Mouse (Mus musculus) stomach, embryonic 16.5 days (tissue): Measurements from ENCODE around the gene Sorcs2. TPM values are rescaled to one million over a fixed set of nuclear protein-coding genes. Genes with fewer than 3 reads are reported as not detected.

ENCODE experiments used
- ATAC-seq: fragments of 200-750 bp; cut with Nextera tagmentation; 2 replicates; pipeline ENCODE4 v1.8.0; 2017; ENCODE audit warnings: moderate number of reproducible peaks, moderate TSS enrichment; ENCODE audit not compliant: insufficient read depth, low FRiP score
- H3K27ac ChIP-seq: fragments of 300-500 bp; sonication (generic); 2 replicates; pipeline ENCODE4 v1.5.1; 2014; ENCODE audit warnings: low read length
- H3K27me3 ChIP-seq: fragments of 300-500 bp; sonication (generic); 2 replicates; pipeline ENCODE4 v1.6.1; 2014; ENCODE audit warnings: low read length, control low read depth, mixed read lengths; ENCODE audit not compliant: control insufficient read depth, insufficient read depth
- H3K36me3 ChIP-seq: fragments of 300-500 bp; sonication (generic); 2 replicates; pipeline ENCODE4 v1.6.1; 2014; ENCODE audit warnings: low read length; ENCODE audit not compliant: control insufficient read depth, insufficient read depth
- H3K4me1 ChIP-seq: fragments of 300-500 bp; sonication (generic); 2 replicates; pipeline ENCODE4 v1.6.1; 2014; ENCODE audit warnings: low read length, control low read depth, mixed read lengths; ENCODE audit not compliant: control insufficient read depth, insufficient read depth
- H3K4me2 ChIP-seq: fragments of 300-500 bp; sonication (generic); 2 replicates; pipeline ENCODE4 v1.6.1; 2014; ENCODE audit warnings: low read depth, low read length, mixed read lengths
- H3K4me3 ChIP-seq: fragments of 300-500 bp; sonication (generic); replicated peaks from 2 replicates; pipeline ENCODE4 v1.5.1; 2014; ENCODE audit warnings: mild to moderate bottlenecking, low read length
- H3K9ac ChIP-seq: fragments of 300-500 bp; sonication (generic); 2 replicates; pipeline ENCODE4 v1.6.1; 2014; ENCODE audit warnings: low read length
- H3K9me3 ChIP-seq: fragments of 300-500 bp; sonication (generic); replicated peaks from 2 replicates; pipeline ENCODE4 v1.6.1; 2016; ENCODE audit warnings: low read length, control low read depth; ENCODE audit not compliant: control insufficient read depth
- WGBS: fragments of 180-500 bp; shearing (Covaris S2); extraction: QIAGEN DNeasy Blood & Tissue Kit; methylation state at CpG from one replicate; pipeline ENCODE4 v1.1.7; 2014; 5-methylcytosine and 5-hydroxymethylcytosine counted together
- polyA plus RNA-seq: library from polyadenylated mRNA; unstranded; fragments of >200 nt; fragmentation: Nextera tagmentation; extraction: Ambion mirVana; gene quantifications from 2 replicates; pipeline ENCODE4 v1.2.1, GENCODE M21; 2015

Sorcs2 gene
- polyA plus RNA-seq, 1 experiment from 2014 or later: 11.8 TPM

GRCm38 (mm10) chr5:36100488-36100887 is 297.5 kb downstream of the Sorcs2 start:
- no peak overlapping the region for H3K27ac ChIP-seq
- H3K4me1 ChIP-seq: no peaks in the 10 kb centered on the region; the same call in 1 of the 2 replicates
- no peak for ATAC-seq
- no peak overlapping the region for H3K9ac ChIP-seq
- no peaks in the 10 kb centered on the region for H3K36me3 ChIP-seq
- 54% methylated on average over 3 of the region's 3 CpGs for WGBS
- H3K27me3 ChIP-seq: no peaks in the 10 kb centered on the region
- no peak overlapping the region for H3K4me3 ChIP-seq
- H3K9me3 ChIP-seq: no peaks in the 10 kb centered on the region; the same call in 1 of the 2 replicates
- H3K4me2 ChIP-seq: no peak overlapping the region

GRCm38 (mm10) chr5:36099662-36100061 is 298.3 kb downstream of the Sorcs2 start:
- Histone ChIP-seq H3K27ac (no peak overlapping the region), H3K9ac (no peak overlapping the region), H3K4me2 (no peak overlapping the region), H3K9me3 (no peaks in the 10 kb centered on the region; the same call in 1 of the 2 replicates), H3K4me1 (no peaks in the 10 kb centered on the region; the same call in 1 of the 2 replicates), H3K36me3 (no peaks in the 10 kb centered on the region), H3K4me3 (no peak overlapping the region), H3K27me3 (no peaks in the 10 kb centered on the region)
- WGBS: 49% methylated on average over 4 of the region's 4 CpGs
- ATAC-seq: peak; percentile 56; the same call in 1 of the 2 replicates

- H3K27ac ChIP-seq: no peak overlapping the region
- H3K4me3 ChIP-seq: no peak overlapping the region
- H3K9ac ChIP-seq: no peak overlapping the region
- H3K36me3 ChIP-seq: no peaks in the 10 kb centered on the region
- no peaks in the 10 kb centered on the region for H3K9me3 ChIP-seq
- WGBS: 72% methylated on average over 8 of the region's 8 CpGs
- no peak overlapping the region for H3K4me2 ChIP-seq
- ATAC-seq: no peak
- H3K4me1 ChIP-seq: no peaks in the 10 kb centered on the region; the same call in 1 of the 2 replicates
- H3K27me3 ChIP-seq: no peaks in the 10 kb centered on the region
These were observed 301.9 kb downstream of the Sorcs2 start for GRCm38 (mm10) chr5:36096046-36096445.

- no peaks in the 10 kb centered on the region for H3K36me3 ChIP-seq
- WGBS: 61% methylated on average over 7 of the region's 7 CpGs
- no peaks in the 10 kb centered on the region for H3K4me1 ChIP-seq
- H3K27ac ChIP-seq: no peak overlapping the region
- no peak overlapping the region for H3K9ac ChIP-seq
- no peak for ATAC-seq
- H3K9me3 ChIP-seq: no peaks in the 10 kb centered on the region
- H3K4me2 ChIP-seq: no peak overlapping the region
- no peak overlapping the region for H3K4me3 ChIP-seq
- no peaks in the 10 kb centered on the region for H3K27me3 ChIP-seq
These were observed 307.9 kb downstream of the Sorcs2 start for GRCm38 (mm10) chr5:36090036-36090435.

GRCm38 (mm10) chr5:36089243-36089642 is 308.7 kb downstream of the Sorcs2 start:
- Histone ChIP-seq H3K9me3 (no peaks in the 10 kb centered on the region), H3K27ac (0 out of 2 replicates have a peak overlapping the region, but pooled peaks have one; percentile 12), H3K27me3 (no peaks in the 10 kb centered on the region), H3K4me3 (no peak overlapping the region), H3K4me2 (no peak overlapping the region), H3K9ac (no peak overlapping the region), H3K4me1 (no peaks in the 10 kb centered on the region), H3K36me3 (no peaks in the 10 kb centered on the region)
- no peak for ATAC-seq
- 61% methylated on average over 2 of the region's 2 CpGs for WGBS

- no peaks in the 10 kb centered on the region for H3K36me3 ChIP-seq
- H3K4me3 ChIP-seq: no peak overlapping the region
- H3K4me1 ChIP-seq: no peaks in the 10 kb centered on the region
- H3K9me3 ChIP-seq: no peaks in the 10 kb centered on the region
- H3K27ac ChIP-seq: no peak overlapping the region
- no peaks in the 10 kb centered on the region for H3K27me3 ChIP-seq
- 86% methylated on average over 5 of the region's 5 CpGs for WGBS
- no peak overlapping the region for H3K4me2 ChIP-seq
- ATAC-seq: no peak
- no peak overlapping the region for H3K9ac ChIP-seq
These were observed 311.0 kb downstream of the Sorcs2 start for GRCm38 (mm10) chr5:36086931-36087330.

- WGBS: 53% methylated on average over 4 of the region's 4 CpGs
These were observed 312.3 kb downstream of the Sorcs2 start for GRCm38 (mm10) chr5:36085621-36086020.

GRCm38 (mm10) chr5:36083869-36084565 is 313.9 kb downstream of the Sorcs2 start:
- no peak for ATAC-seq
- no peak overlapping the region for H3K27ac ChIP-seq
- no peaks in the 10 kb centered on the region for H3K4me1 ChIP-seq
- no peaks in the 10 kb centered on the region for H3K36me3 ChIP-seq
- no peak overlapping the region for H3K4me2 ChIP-seq
- no peak overlapping the region for H3K9ac ChIP-seq
- no peak overlapping the region for H3K4me3 ChIP-seq
- no peaks in the 10 kb centered on the region for H3K27me3 ChIP-seq
- 80% methylated on average over 9 of the region's 9 CpGs for WGBS
- no peaks in the 10 kb centered on the region for H3K9me3 ChIP-seq

More at GRCm38 (mm10) chr5:36085621-36086020, 312.3 kb downstream of the Sorcs2 start:
- Histone ChIP-seq H3K27ac (no peak overlapping the region), H3K27me3 (no peaks in the 10 kb centered on the region), H3K36me3 (no peaks in the 10 kb centered on the region), H3K9me3 (no peaks in the 10 kb centered on the region), H3K4me3 (no peak overlapping the region), H3K4me2 (no peak overlapping the region), H3K9ac (no peak overlapping the region), H3K4me1 (no peaks in the 10 kb centered on the region)
- no peak for ATAC-seq

- no peak for ATAC-seq
- no peak overlapping the region for H3K9ac ChIP-seq
- no peak overlapping the region for H3K4me2 ChIP-seq
- no peak overlapping the region for H3K27ac ChIP-seq
- no peak overlapping the region for H3K4me3 ChIP-seq
- H3K36me3 ChIP-seq: no peaks in the 10 kb centered on the region
- no peaks in the 10 kb centered on the region for H3K27me3 ChIP-seq
- H3K4me1 ChIP-seq: no peaks in the 10 kb centered on the region
- H3K9me3 ChIP-seq: no peaks in the 10 kb centered on the region
- 76% methylated on average over 8 of the region's 8 CpGs for WGBS
These were observed 316.9 kb downstream of the Sorcs2 start for GRCm38 (mm10) chr5:36081021-36081420.
